In genomic region chr17:47695337-47695710, GRCm38 (mm10) we compare ENCODE assay signal across 8 mouse cellular contexts. TPM values are rescaled to one million over a fixed set of nuclear protein-coding genes. Genes with fewer than 3 reads are reported as not detected.
DNase-seq lines count a peak whose midpoint lies in the region; ATAC-seq and TF ChIP-seq lines count a peak whose summit lies in the region.

No protein-coding gene starts in this region.

- no peak for TF ChIP-seq RAD21 in MEL (IDR thresholded peaks at IDR 0.05; ENCODE audit: low read depth, low read length)

- no peaks in the 10 kb centered on the region; the same call in 1 of the 2 replicates for H3K79me2 ChIP-seq in MEL (ENCODE audit: control insufficient read depth, insufficient read depth, low read length, poor library complexity)

- H3K4me3 ChIP-seq in heart, postnatal 0 days (ENCODE audit: low read depth, low read length), result peak overlapping the region; percentile 93
- peak overlapping the region; percentile 53 to 62 for H3K4me3 ChIP-seq in MEL (ENCODE audit: control insufficient read depth in 1 of 2, insufficient read depth in 1 of 2, low read depth in 2 of 2, low read length in 2 of 2)
- H3K4me3 ChIP-seq in midbrain, embryonic 12.5 days, result peak overlapping the region; percentile 73

- H3K4me2 ChIP-seq in heart, postnatal 0 days (ENCODE audit: low read depth, low read length), result peak overlapping the region; percentile 89
- H3K4me2 ChIP-seq in midbrain, embryonic 12.5 days (replicated peaks), result peak overlapping the region; percentile 78

- peaks cover 11% of the 10 kb centered on the region; the same call in 1 of the 2 replicates for H3K4me1 ChIP-seq in heart, postnatal 0 days (ENCODE audit: control insufficient read depth, insufficient read depth)
- H3K4me1 ChIP-seq in MEL (ENCODE audit: control insufficient read depth in 1 of 2, insufficient read depth in 2 of 2, low read length in 2 of 2), result peaks cover 0 to 10% of the 10 kb centered on the region in 2 experiments; a peak in 2 of 4 replicates
- H3K4me1 ChIP-seq in midbrain, embryonic 12.5 days, result peaks cover 15% of the 10 kb centered on the region

- WGBS in heart, postnatal 0 days, result under 1% methylated on average over 22 of the region's 23 CpGs
- under 1% methylated on average over 23 of the region's 23 CpGs for WGBS in midbrain, embryonic 12.5 days

- H3K9me3 ChIP-seq in heart, postnatal 0 days (replicated peaks; ENCODE audit: control insufficient read depth, low read length), result no peaks in the 10 kb centered on the region
- no peaks in the 10 kb centered on the region for H3K9me3 ChIP-seq in MEL (replicated peaks; ENCODE audit: insufficient read depth, low read length)
- no peaks in the 10 kb centered on the region for H3K9me3 ChIP-seq in midbrain, embryonic 12.5 days

- no peak for TF ChIP-seq CTCF in heart, postnatal 0 days (IDR thresholded peaks at IDR 0.05; ENCODE audit: low read depth)
- TF ChIP-seq CTCF in MEL (IDR thresholded peaks at IDR 0.05 in 2 of 3, conservative IDR thresholded peaks at IDR 0.05 in 1 of 3; ENCODE audit: control insufficient read depth in 1 of 3, insufficient read depth in 1 of 3, low read depth in 2 of 3, low read length in 3 of 3, poor library complexity in 1 of 3, severe bottlenecking in 1 of 3), result no peak

- peak overlapping the region; percentile 64 for H3K27ac ChIP-seq in heart, postnatal 0 days (ENCODE audit: low read depth)
- H3K27ac ChIP-seq in MEL (ENCODE audit: control insufficient read depth, low read depth, low read length), result no peak overlapping the region
- peak overlapping the region; percentile 75 for H3K27ac ChIP-seq in midbrain, embryonic 12.5 days (replicated peaks)

- H3K27me3 ChIP-seq in heart, postnatal 0 days (ENCODE audit: control insufficient read depth, insufficient read depth, low read length), result no peaks in the 10 kb centered on the region
- H3K27me3 ChIP-seq in MEL (ENCODE audit: control insufficient read depth in 1 of 2, insufficient read depth in 2 of 2, low read length in 2 of 2), result no peaks in the 10 kb centered on the region
- H3K27me3 ChIP-seq in midbrain, embryonic 12.5 days, result peaks cover 16% of the 10 kb centered on the region

- no peak for ATAC-seq in heart, postnatal 0 days (ENCODE audit: insufficient read depth, low read depth)
- peak; percentile 13; the same call in 1 of the 2 replicates for ATAC-seq in granulocyte monocyte progenitor cell, adult 5-6 weeks (replicated peaks; ENCODE audit: poor library complexity, severe bottlenecking)
- peak; percentile 17; the same call in 1 of the 2 replicates for ATAC-seq in midbrain, embryonic 12.5 days (ENCODE audit: low FRiP score, low read depth)

- H3K36me3 ChIP-seq in heart, postnatal 0 days (replicated peaks; ENCODE audit: control insufficient read depth, insufficient read depth, low read length), result peaks cover 5% of the 10 kb centered on the region; the same call in 1 of the 2 replicates
- 0 out of 4 replicates have a peak, but pooled peaks cover 0 to 2% of the 10 kb centered on the region in 2 experiments for H3K36me3 ChIP-seq in MEL (ENCODE audit: control insufficient read depth in 1 of 2, insufficient read depth in 2 of 2, low read length in 2 of 2)
- 0 out of 2 replicates have a peak, but pooled peaks cover 14% of the 10 kb centered on the region for H3K36me3 ChIP-seq in midbrain, embryonic 12.5 days

- DNase-seq in heart, postnatal 0 days (ENCODE audit: low spot score), result no peak
- DNase-seq in heart, postnatal 25 days (ENCODE audit: low spot score), result no peak
- peak; percentile 62 for DNase-seq in MEL (ENCODE audit: low read depth, low spot score)
- no peak for DNase-seq in urinary bladder, adult 18-20 months (ENCODE audit: low spot score in 2 of 2)
- no peak for DNase-seq in cerebellum, postnatal 4 days (ENCODE audit: low spot score in 2 of 2)
- DNase-seq in lung, postnatal 36 days, result no peak

- no peak for TF ChIP-seq EP300 in heart, postnatal 0 days (IDR thresholded peaks at IDR 0.05; ENCODE audit: low read depth)
- no peak for TF ChIP-seq EP300 in MEL (IDR thresholded peaks at IDR 0.05; ENCODE audit: low read depth in 1 of 2, low read length in 2 of 2)

- H3K9ac ChIP-seq in heart, postnatal 0 days (replicated peaks; ENCODE audit: low read depth, low read length), result peak overlapping the region; percentile 89
- peak overlapping the region; percentile 84 for H3K9ac ChIP-seq in MEL (ENCODE audit: control insufficient read depth, low read depth, low read length, poor library complexity, severe bottlenecking)
- H3K9ac ChIP-seq in midbrain, embryonic 12.5 days (replicated peaks), result peak overlapping the region; percentile 86

- no peak for TF ChIP-seq POLR2A in MEL (IDR thresholded peaks at IDR 0.05; ENCODE audit: control insufficient read depth in 1 of 2, insufficient read depth in 1 of 2, low read depth in 1 of 2, low read length in 2 of 2, poor library complexity in 1 of 2)

- intact Hi-C loops in heart, postnatal 25 days (cut with DNase I), result no loop called here

TF ChIP-seq in MEL, 35 proteins besides CTCF, POLR2A, EP300 and RAD21 (continues in another document):
- TF ChIP-seq SIN3A (IDR thresholded peaks at IDR 0.05; ENCODE audit: low read length) (peak; percentile 13; the same call in 1 of the 2 replicates), POLR2AphosphoS2 (IDR thresholded peaks at IDR 0.05; ENCODE audit: low read length) (no peak), ZNF384 (IDR thresholded peaks at IDR 0.05; ENCODE audit: low read depth, low read length) (no peak), USF2 (IDR thresholded peaks at IDR 0.05; ENCODE audit: borderline replicate concordance in 1 of 2, insufficient read depth in 1 of 2, low read depth in 1 of 2, low read length in 2 of 2) (no peak), USF1 (IDR thresholded peaks at IDR 0.05; ENCODE audit: low read depth, low read length) (no peak)

RNA-seq across cellular contexts. Expression of gene Prickle4, which starts 0.8 kb away (rescaled TPM):
- 9.9 TPM in 1 of 2 replicates, not detected in the other for total RNA-seq in heart, postnatal 0 days (2014; rRNA removed; ENCODE audit: low replicate concordance)
- 0.36 and 0.93 TPM in 2 replicates for polyA plus RNA-seq in heart, postnatal 0 days (2015; fragmentation: Nextera tagmentation; extraction: Ambion mirVana)
- total RNA-seq in heart, postnatal 25 days (2021), result 1 to 10 TPM; 3.8 to 5.6 TPM
- 0.23 TPM in 1 of 2 replicates, not detected in the other for total RNA-seq in MEL (2012; rRNA removed)
- polyA plus RNA-seq in MEL (2012; ENCODE audit: insufficient read depth in 1 of 2, insufficient read length in 2 of 2, low read depth in 1 of 2, low replicate concordance in 2 of 2, missing spikeins in 1 of 2), result 1 to 10 TPM in 1 of 2 experiments, not detected in 1; 4.3 TPM
- not detected in 2 replicates for total RNA-seq in granulocyte monocyte progenitor cell, adult 5-6 weeks (2014; fragmentation: Nextera tagmentation)
- 0.62 TPM in 1 of 2 replicates, not detected in the other for total RNA-seq in granulocyte monocyte progenitor cell, adult 5-6 weeks (2017)
- 0.57 and 1.3 TPM in 2 replicates for polyA plus RNA-seq in midbrain, embryonic 12.5 days (2016; fragmentation: Nextera tagmentation; extraction: Ambion mirVana)

RNA-seq across cellular contexts. Expression of gene Gm21981, which starts 1.1 kb away (rescaled TPM):
- total RNA-seq in heart, postnatal 0 days (2014; rRNA removed; ENCODE audit: low replicate concordance), result 0.12 TPM in 1 of 2 replicates, not detected in the other
- 0.19 and 0.22 TPM in 2 replicates for polyA plus RNA-seq in heart, postnatal 0 days (2015; fragmentation: Nextera tagmentation; extraction: Ambion mirVana)
- 1 to 10 TPM in 1 of 2 experiments, under 1 TPM in 1; 0.55 to 1.0 TPM for total RNA-seq in heart, postnatal 25 days (2021)
- 0.56 and 0.81 TPM in 2 replicates for total RNA-seq in MEL (2012; rRNA removed)
- under 1 TPM in 1 of 2 experiments, not detected in 1; 0.71 TPM for polyA plus RNA-seq in MEL (2012; ENCODE audit: insufficient read depth in 1 of 2, insufficient read length in 2 of 2, low read depth in 1 of 2, low replicate concordance in 2 of 2, missing spikeins in 1 of 2)
- total RNA-seq in granulocyte monocyte progenitor cell, adult 5-6 weeks (2014; fragmentation: Nextera tagmentation), result not detected in 2 replicates
- 1.0 TPM in 1 of 2 replicates, not detected in the other for total RNA-seq in granulocyte monocyte progenitor cell, adult 5-6 weeks (2017)
- polyA plus RNA-seq in midbrain, embryonic 12.5 days (2016; fragmentation: Nextera tagmentation; extraction: Ambion mirVana), result 0.34 and 0.41 TPM in 2 replicates

RNA-seq across cellular contexts. Expression of gene Frs3, which starts 6.5 kb away (rescaled TPM):
- 6.1 and 18.9 TPM in 2 replicates for total RNA-seq in heart, postnatal 0 days (2014; rRNA removed; ENCODE audit: low replicate concordance)
- 3.7 and 4.2 TPM in 2 replicates for polyA plus RNA-seq in heart, postnatal 0 days (2015; fragmentation: Nextera tagmentation; extraction: Ambion mirVana)
- total RNA-seq in heart, postnatal 25 days (2021), result 1 to 10 TPM; 4.9 to 5.2 TPM
- 1.5 and 2.7 TPM in 2 replicates for total RNA-seq in MEL (2012; rRNA removed)
- polyA plus RNA-seq in MEL (2012; ENCODE audit: insufficient read depth in 1 of 2, insufficient read length in 2 of 2, low read depth in 1 of 2, low replicate concordance in 2 of 2, missing spikeins in 1 of 2), result 1 to 10 TPM in 1 of 2 experiments, not detected in 1; 4.4 TPM
- 0.15 TPM in 1 of 2 replicates, not detected in the other for total RNA-seq in granulocyte monocyte progenitor cell, adult 5-6 weeks (2014; fragmentation: Nextera tagmentation)
- total RNA-seq in granulocyte monocyte progenitor cell, adult 5-6 weeks (2017), result 0.22 TPM in 1 of 2 replicates, not detected in the other
- polyA plus RNA-seq in midbrain, embryonic 12.5 days (2016; fragmentation: Nextera tagmentation; extraction: Ambion mirVana), result 18.8 and 19.4 TPM in 2 replicates

RNA-seq across cellular contexts. Expression of gene Tomm6, which starts 7.1 kb away (rescaled TPM):
- total RNA-seq in heart, postnatal 0 days (2014; rRNA removed; ENCODE audit: low replicate concordance), result 141 and 171 TPM in 2 replicates
- polyA plus RNA-seq in heart, postnatal 0 days (2015; fragmentation: Nextera tagmentation; extraction: Ambion mirVana), result 334 and 345 TPM in 2 replicates
- total RNA-seq in heart, postnatal 25 days (2021), result 100 to 1,000 TPM; 121 to 131 TPM
- total RNA-seq in MEL (2012; rRNA removed), result 66.5 and 67.6 TPM in 2 replicates
- 100 to 1,000 TPM in 1 of 2 experiments, not detected in 1; 577 TPM for polyA plus RNA-seq in MEL (2012; ENCODE audit: insufficient read depth in 1 of 2, insufficient read length in 2 of 2, low read depth in 1 of 2, low replicate concordance in 2 of 2, missing spikeins in 1 of 2)
- total RNA-seq in granulocyte monocyte progenitor cell, adult 5-6 weeks (2014; fragmentation: Nextera tagmentation), result 315 and 346 TPM in 2 replicates
- total RNA-seq in granulocyte monocyte progenitor cell, adult 5-6 weeks (2017), result 46.0 and 46.4 TPM in 2 replicates
- polyA plus RNA-seq in midbrain, embryonic 12.5 days (2016; fragmentation: Nextera tagmentation; extraction: Ambion mirVana), result 337 and 352 TPM in 2 replicates

RNA-seq across cellular contexts. Expression of gene Pgc, which starts 31.3 kb away (rescaled TPM):
- 0.35 TPM in 1 of 2 replicates, not detected in the other for total RNA-seq in heart, postnatal 0 days (2014; rRNA removed; ENCODE audit: low replicate concordance)
- polyA plus RNA-seq in heart, postnatal 0 days (2015; fragmentation: Nextera tagmentation; extraction: Ambion mirVana), result not detected in 2 replicates
- not detected for total RNA-seq in heart, postnatal 25 days (2021)
- total RNA-seq in MEL (2012; rRNA removed), result not detected in 2 replicates
- polyA plus RNA-seq in MEL (2012; ENCODE audit: insufficient read depth in 1 of 2, insufficient read length in 2 of 2, low read depth in 1 of 2, low replicate concordance in 2 of 2, missing spikeins in 1 of 2), result not detected
- not detected in 2 replicates for total RNA-seq in granulocyte monocyte progenitor cell, adult 5-6 weeks (2014; fragmentation: Nextera tagmentation)
- total RNA-seq in granulocyte monocyte progenitor cell, adult 5-6 weeks (2017), result not detected in 2 replicates
- polyA plus RNA-seq in midbrain, embryonic 12.5 days (2016; fragmentation: Nextera tagmentation; extraction: Ambion mirVana), result not detected in 2 replicates
